Mouse (Mus musculus) lung, embryonic 15.5 days (tissue): ENCODE data around the gene Smtnl2. TPM values are rescaled to one million over a fixed set of nuclear protein-coding genes. Genes with fewer than 3 reads are reported as not detected.

ENCODE experiments used
- ATAC-seq: fragments of 200-750 bp; cut with Nextera tagmentation; 2 replicates; pipeline ENCODE4 v1.8.0; 2017; ENCODE audit warnings: moderate number of reproducible peaks, borderline replicate concordance; ENCODE audit not compliant: low FRiP score, low TSS enrichment; ENCODE audit errors: extremely low read depth
- H3K27ac ChIP-seq: fragments of 300-500 bp; sonication (generic); 2 replicates; pipeline ENCODE4 v1.5.1; 2015; ENCODE audit warnings: moderate library complexity, mild to moderate bottlenecking, inconsistent platforms
- H3K27me3 ChIP-seq: fragments of 300-500 bp; sonication (generic); 2 replicates; pipeline ENCODE4 v1.6.1; 2015; ENCODE audit warnings: inconsistent platforms
- H3K36me3 ChIP-seq: fragments of 300-500 bp; sonication (generic); 2 replicates; pipeline ENCODE4 v1.6.1; 2015; ENCODE audit warnings: inconsistent platforms
- H3K4me1 ChIP-seq: fragments of 300-500 bp; sonication (generic); 2 replicates; pipeline ENCODE4 v1.6.1; 2015; ENCODE audit warnings: inconsistent platforms
- H3K4me2 ChIP-seq: fragments of 300-500 bp; sonication (generic); 2 replicates; pipeline ENCODE4 v1.6.1; 2015; ENCODE audit warnings: inconsistent platforms, mild to moderate bottlenecking, moderate library complexity
- H3K4me3 ChIP-seq: fragments of 300-500 bp; sonication (generic); 2 replicates; pipeline ENCODE4 v1.5.1; 2015; ENCODE audit warnings: mild to moderate bottlenecking, inconsistent platforms
- H3K9ac ChIP-seq: fragments of 300-500 bp; sonication (generic); 2 replicates; pipeline ENCODE4 v1.6.1; 2015; ENCODE audit warnings: inconsistent platforms
- H3K9me3 ChIP-seq: fragments of 300-500 bp; sonication (generic); 2 replicates; pipeline ENCODE4 v1.6.1; 2016; ENCODE audit warnings: inconsistent platforms
- WGBS: fragments of 180-500 bp; shearing (Covaris S2); methylation state at CpG from one replicate; pipeline ENCODE4 v1.1.7; 2015; 5-methylcytosine and 5-hydroxymethylcytosine counted together
- polyA plus RNA-seq: library from polyadenylated mRNA; unstranded; fragments of >200 nt; fragmentation: Nextera tagmentation; extraction: Ambion mirVana; gene quantifications from 2 replicates; pipeline ENCODE4 v1.2.1, GENCODE M21; 2015

The Smtnl2 gene
- polyA plus RNA-seq, 1 experiment from 2014 or later, result 156 TPM

DNA sequence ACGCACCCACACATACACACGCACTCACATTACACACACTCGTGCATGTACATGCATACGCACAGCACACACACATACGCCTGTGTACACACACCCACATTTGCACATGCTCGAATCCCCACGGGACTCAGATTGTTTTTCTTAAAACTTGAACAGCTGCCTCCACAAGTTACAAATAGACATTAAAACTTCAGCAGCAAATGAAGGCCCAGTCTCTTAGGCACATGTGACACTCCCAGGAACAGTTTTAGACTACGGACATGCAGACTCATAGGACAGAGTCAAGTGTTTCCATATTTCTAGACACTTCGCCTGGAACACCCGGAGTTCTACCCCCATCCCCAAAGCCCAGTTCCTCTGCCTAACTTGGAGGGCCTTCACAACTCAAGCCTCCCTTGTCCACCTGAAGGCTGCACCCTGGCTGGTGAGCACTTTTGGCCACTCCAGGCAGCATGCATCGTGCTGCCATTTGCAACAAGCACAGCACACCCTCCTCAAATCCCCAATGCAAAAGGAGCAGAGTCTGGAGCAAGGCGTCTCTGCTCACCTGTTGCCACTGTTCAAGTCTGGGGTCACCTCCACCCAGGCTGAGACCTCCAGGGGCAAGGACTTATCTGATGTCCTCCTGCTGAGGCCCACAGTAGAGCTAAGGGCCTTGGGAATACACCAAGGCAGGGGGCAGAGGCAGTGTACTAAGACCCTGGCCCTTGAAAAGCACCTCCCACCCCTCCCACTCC is 1.7 kb downstream of the Smtnl2 start:
- Histone ChIP-seq H3K27ac (peak overlapping the region; percentile 91), H3K4me2 (peak overlapping the region; percentile 95), H3K9me3 (no peaks in the 10 kb centered on the region), H3K9ac (peak overlapping the region; percentile 96), H3K27me3 (no peaks in the 10 kb centered on the region), H3K36me3 (no peaks in the 10 kb centered on the region), H3K4me3 (peak overlapping the region; percentile 95), H3K4me1 (peaks cover 71% of the 10 kb centered on the region)
- ATAC-seq, result no peak
- 26% methylated on average over 12 of the region's 12 CpGs for WGBS

- ATAC-seq, result no peak
- peak overlapping the region; percentile 91 for H3K27ac ChIP-seq
- H3K9ac ChIP-seq, result peak overlapping the region; percentile 96
- H3K4me3 ChIP-seq, result peak overlapping the region; percentile 95
- H3K27me3 ChIP-seq, result no peaks in the 10 kb centered on the region
- peak overlapping the region; percentile 95 for H3K4me2 ChIP-seq
- H3K36me3 ChIP-seq, result no peaks in the 10 kb centered on the region
- 22% methylated on average over 9 of the region's 9 CpGs for WGBS
- peaks cover 81% of the 10 kb centered on the region for H3K4me1 ChIP-seq
- no peaks in the 10 kb centered on the region for H3K9me3 ChIP-seq
These were observed 2.9 kb downstream of the Smtnl2 start for GRCm38 (mm10) chr11:72408451-72409170.

DNA sequence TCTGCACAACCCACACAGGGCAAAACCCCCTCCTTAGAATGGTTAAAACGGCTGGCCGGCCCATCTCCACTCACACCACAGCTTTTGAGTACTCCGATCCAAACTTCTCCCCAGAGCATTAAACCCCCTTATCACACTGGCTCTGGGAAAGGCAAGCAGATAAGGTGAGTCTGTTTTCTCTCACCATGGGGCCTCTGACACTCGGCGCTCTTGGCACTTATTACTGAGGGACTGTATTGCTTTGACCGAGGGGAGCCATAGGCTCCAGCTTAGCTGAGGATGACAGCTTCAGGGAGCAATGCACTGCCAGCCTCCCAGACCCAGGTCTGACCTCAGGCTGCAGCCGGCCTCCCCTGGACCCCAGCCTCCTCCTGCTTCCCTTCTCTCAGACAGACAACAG is 3.9 kb downstream of the Smtnl2 start:
- Histone ChIP-seq H3K4me3 (peak overlapping the region; percentile 95), H3K27ac (peak overlapping the region; percentile 91), H3K4me2 (peak overlapping the region; percentile 95), H3K4me1 (peaks cover 78% of the 10 kb centered on the region), H3K36me3 (peaks cover 4% of the 10 kb centered on the region; the same call in 1 of the 2 replicates), H3K27me3 (no peaks in the 10 kb centered on the region), H3K9me3 (no peaks in the 10 kb centered on the region), H3K9ac (peak overlapping the region; percentile 25)
- ATAC-seq, result no peak
- WGBS, result 3% methylated on average over 7 of the region's 7 CpGs

- Histone ChIP-seq H3K27ac (peak overlapping the region; percentile 91), H3K9ac (0 out of 2 replicates have a peak overlapping the region, but pooled peaks have one; percentile 5), H3K36me3 (peaks cover 8% of the 10 kb centered on the region; the same call in 1 of the 2 replicates), H3K4me1 (peaks cover 78% of the 10 kb centered on the region), H3K27me3 (no peaks in the 10 kb centered on the region), H3K4me2 (peak overlapping the region; percentile 95), H3K9me3 (no peaks in the 10 kb centered on the region), H3K4me3 (peak overlapping the region; percentile 95; the same call in 1 of the 2 replicates)
- WGBS, result 23% methylated on average over 3 of the region's 3 CpGs
- ATAC-seq, result no peak
These were observed 4.4 kb downstream of the Smtnl2 start for GRCm38 (mm10) chr11:72407081-72407480.

- peak; percentile 31; the same call in 1 of the 2 replicates for ATAC-seq
- WGBS, result 37% methylated on average over 8 of the region's 8 CpGs
- H3K4me2 ChIP-seq, result peak overlapping the region; percentile 95
- H3K27ac ChIP-seq, result peak overlapping the region; percentile 91
- H3K9ac ChIP-seq, result no peak overlapping the region
- peaks cover 12% of the 10 kb centered on the region for H3K36me3 ChIP-seq
- H3K4me1 ChIP-seq, result peaks cover 83% of the 10 kb centered on the region
- peak overlapping the region; percentile 95; the same call in 1 of the 2 replicates for H3K4me3 ChIP-seq
- no peaks in the 10 kb centered on the region for H3K27me3 ChIP-seq
- H3K9me3 ChIP-seq, result no peaks in the 10 kb centered on the region
These were observed 5.3 kb downstream of the Smtnl2 start for GRCm38 (mm10) chr11:72406079-72406675.

DNA sequence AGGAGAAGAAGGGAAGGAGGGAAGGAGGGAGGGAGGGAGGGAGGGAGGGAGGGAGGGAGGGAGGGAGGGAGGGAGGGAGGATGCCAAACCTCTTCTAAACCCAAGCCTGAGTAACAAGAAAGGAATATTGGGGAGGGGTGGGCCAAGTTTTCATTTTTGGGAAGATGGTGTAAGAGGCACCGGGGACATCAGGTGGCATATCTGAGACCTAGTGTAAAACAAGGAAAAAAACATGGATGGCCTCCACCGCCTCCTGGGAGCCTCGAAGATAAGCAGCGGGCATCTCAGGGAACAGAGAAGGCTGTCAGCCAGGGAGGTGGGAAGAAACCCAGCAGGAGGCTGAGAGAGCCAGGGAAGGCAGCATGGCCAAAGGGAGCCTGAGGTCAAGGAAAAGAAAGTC is 6.0 kb downstream of the Smtnl2 start:
- no peak overlapping the region for H3K4me3 ChIP-seq
- WGBS, result 39% methylated on average over 4 of the region's 4 CpGs
- no peak for ATAC-seq
- peak overlapping the region; percentile 95 for H3K4me2 ChIP-seq
- peaks cover 17% of the 10 kb centered on the region for H3K36me3 ChIP-seq
- no peak overlapping the region for H3K9ac ChIP-seq
- no peaks in the 10 kb centered on the region for H3K27me3 ChIP-seq
- H3K9me3 ChIP-seq, result no peaks in the 10 kb centered on the region
- peaks cover 89% of the 10 kb centered on the region for H3K4me1 ChIP-seq
- peak overlapping the region; percentile 84 for H3K27ac ChIP-seq

- ATAC-seq, result no peak
- Histone ChIP-seq H3K36me3 (peaks cover 35% of the 10 kb centered on the region), H3K4me1 (peaks cover 89% of the 10 kb centered on the region), H3K4me2 (no peak overlapping the region), H3K9ac (no peak overlapping the region), H3K9me3 (no peaks in the 10 kb centered on the region), H3K4me3 (no peak overlapping the region), H3K27ac (peak overlapping the region; percentile 87), H3K27me3 (no peaks in the 10 kb centered on the region)
- 79% methylated on average over 12 of the region's 12 CpGs for WGBS
These were observed 8.5 kb downstream of the Smtnl2 start for GRCm38 (mm10) chr11:72402969-72403368.

DNA sequence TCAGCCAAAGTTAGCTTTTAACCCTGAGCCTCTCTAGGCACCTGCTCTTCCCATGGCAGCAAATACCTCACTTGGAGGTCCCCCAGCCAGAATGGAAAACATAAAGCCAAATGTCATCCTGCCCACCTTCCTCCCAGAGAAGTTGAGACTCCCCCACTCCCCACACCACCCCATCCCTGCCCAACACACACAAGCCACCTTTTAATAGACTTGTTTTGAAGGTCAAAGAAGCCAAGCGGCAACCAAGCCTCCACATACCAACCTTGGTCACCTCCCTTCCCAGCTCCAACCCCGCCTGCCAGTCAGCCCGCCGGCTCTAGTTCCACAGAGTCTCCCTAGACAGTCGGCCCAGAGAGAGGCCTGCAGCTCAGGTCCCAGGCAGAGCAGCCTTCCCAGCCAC is 9.5 kb downstream of the Smtnl2 start:
- H3K4me3 ChIP-seq, result no peak overlapping the region
- H3K36me3 ChIP-seq, result peaks cover 38% of the 10 kb centered on the region
- ATAC-seq, result no peak
- H3K9me3 ChIP-seq, result no peaks in the 10 kb centered on the region
- peaks cover 89% of the 10 kb centered on the region for H3K4me1 ChIP-seq
- peak overlapping the region; percentile 87 for H3K27ac ChIP-seq
- WGBS, result 60% methylated on average over 5 of the region's 5 CpGs
- no peak overlapping the region for H3K9ac ChIP-seq
- H3K4me2 ChIP-seq, result peak overlapping the region; percentile 19; the same call in 1 of the 2 replicates
- no peaks in the 10 kb centered on the region for H3K27me3 ChIP-seq

GRCm38 (mm10) chr11:72401068-72401467 is 10.4 kb downstream of the Smtnl2 start:
- H3K4me3 ChIP-seq, result no peak overlapping the region
- H3K27me3 ChIP-seq, result no peaks in the 10 kb centered on the region
- peaks cover 38% of the 10 kb centered on the region for H3K36me3 ChIP-seq
- WGBS, result 59% methylated on average over 12 of the region's 12 CpGs
- no peaks in the 10 kb centered on the region for H3K9me3 ChIP-seq
- ATAC-seq, result no peak
- no peak overlapping the region for H3K9ac ChIP-seq
- peaks cover 88% of the 10 kb centered on the region for H3K4me1 ChIP-seq
- H3K4me2 ChIP-seq, result no peak overlapping the region
- peak overlapping the region; percentile 87 for H3K27ac ChIP-seq

DNA sequence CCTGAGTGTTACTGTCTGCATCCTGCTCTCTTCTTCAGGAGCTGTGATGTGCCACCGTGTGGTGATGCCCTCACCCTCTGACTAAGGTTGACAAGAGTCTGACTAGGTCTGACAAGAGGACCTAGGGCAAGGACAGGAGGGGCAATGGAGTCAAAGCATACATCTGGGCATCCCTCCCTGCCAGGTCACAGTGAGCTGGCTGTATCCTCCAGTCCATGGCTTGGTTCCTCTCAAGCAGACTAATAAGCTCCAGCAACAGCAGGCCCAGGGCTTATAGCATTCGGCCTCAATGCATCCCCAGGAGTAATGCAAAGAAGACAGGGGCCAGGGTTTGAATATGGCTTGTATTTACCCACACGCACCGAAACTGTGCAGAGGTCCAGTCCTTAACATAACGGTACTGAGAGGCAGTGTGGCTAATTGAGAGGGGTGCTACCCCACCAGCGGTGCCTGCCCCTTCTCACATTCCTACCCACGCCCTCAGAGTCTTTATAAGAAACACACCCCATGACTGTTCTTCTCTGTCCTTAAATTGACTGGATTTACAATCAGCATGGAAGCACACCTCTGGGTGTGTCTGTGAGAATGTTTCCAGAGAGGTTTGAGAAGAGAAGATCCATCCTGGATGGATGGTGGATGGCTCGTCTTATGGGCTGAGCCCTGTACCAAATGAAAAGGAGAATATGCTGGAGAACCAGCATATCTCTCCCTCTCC is 13.5 kb downstream of the Smtnl2 start:
- ATAC-seq, result no peak
- Histone ChIP-seq H3K9me3 (no peaks in the 10 kb centered on the region), H3K27me3 (no peaks in the 10 kb centered on the region), H3K4me1 (peaks cover 93% of the 10 kb centered on the region), H3K4me2 (no peak overlapping the region), H3K4me3 (no peak overlapping the region), H3K36me3 (peaks cover 41% of the 10 kb centered on the region), H3K9ac (no peak overlapping the region), H3K27ac (peak overlapping the region; percentile 89)
- 60% methylated on average over 8 of the region's 8 CpGs for WGBS

DNA sequence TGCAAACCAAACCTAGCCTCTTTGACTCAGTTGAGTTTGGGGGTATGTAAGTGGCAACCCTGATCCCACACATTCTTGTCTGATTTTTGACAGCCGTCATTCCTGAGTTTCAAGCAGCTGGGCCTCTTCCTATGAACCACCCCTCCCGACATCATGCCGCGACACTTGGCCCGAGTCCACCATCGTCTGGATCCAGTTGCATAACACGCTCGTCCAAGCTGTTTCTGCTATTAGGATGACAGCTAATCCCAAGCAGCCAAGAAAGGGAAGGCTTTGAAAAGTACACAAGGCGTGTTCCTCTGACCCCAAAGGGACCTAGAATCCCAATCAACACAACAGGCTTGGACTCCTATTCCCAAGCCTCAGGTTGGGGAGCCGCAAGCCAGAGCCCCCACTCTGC is 14.4 kb downstream of the Smtnl2 start:
- no peak overlapping the region for H3K9ac ChIP-seq
- 30% methylated on average over 10 of the region's 10 CpGs for WGBS
- H3K27ac ChIP-seq, result peak overlapping the region; percentile 89
- H3K4me1 ChIP-seq, result peaks cover 90% of the 10 kb centered on the region
- H3K4me2 ChIP-seq, result peak overlapping the region; percentile 21; the same call in 1 of the 2 replicates
- no peak overlapping the region for H3K4me3 ChIP-seq
- peak; percentile 77 for ATAC-seq
- no peaks in the 10 kb centered on the region for H3K27me3 ChIP-seq
- H3K9me3 ChIP-seq, result no peaks in the 10 kb centered on the region
- H3K36me3 ChIP-seq, result peaks cover 35% of the 10 kb centered on the region
